Comparison of ENCODE assay signal across 22 mouse cellular contexts in the genomic region with DNA sequence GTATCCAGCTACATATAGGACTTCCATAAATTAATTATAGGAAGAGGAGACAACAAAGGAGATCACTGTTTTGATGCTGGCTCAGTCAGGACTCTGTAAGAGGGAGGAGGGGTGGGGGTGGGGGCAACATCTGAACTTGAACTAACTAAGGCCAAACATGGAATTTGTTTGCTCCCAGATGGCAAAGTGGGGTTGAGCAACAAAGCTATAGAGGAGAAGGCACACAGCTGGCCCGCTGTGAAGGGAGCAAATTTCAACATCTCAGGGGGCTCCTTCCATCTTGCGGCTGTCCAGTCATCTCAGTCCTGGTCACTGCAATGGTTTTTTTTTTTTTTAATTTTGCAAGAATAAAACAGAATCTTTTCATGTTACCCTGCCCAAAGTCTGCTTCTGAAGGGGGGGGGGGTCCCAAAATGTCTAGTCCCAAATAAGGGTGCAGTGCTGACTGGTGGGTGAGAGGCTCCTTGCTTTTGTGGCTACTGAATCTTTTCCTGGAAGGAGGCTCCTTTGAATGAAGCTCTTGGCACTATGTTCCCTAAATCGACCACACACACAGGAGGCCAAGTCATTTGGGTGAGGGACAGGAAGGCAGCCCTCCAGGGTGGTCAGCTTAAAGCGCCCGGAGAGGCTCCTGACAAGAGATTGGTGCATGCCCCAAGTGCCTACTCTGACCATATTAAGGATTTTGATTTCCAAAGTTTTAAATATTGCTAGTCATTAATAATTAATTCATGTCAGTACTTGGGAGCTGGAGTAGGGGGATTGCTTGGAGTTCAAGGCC. TPM values are rescaled to one million over a fixed set of nuclear protein-coding genes. Genes with fewer than 3 reads are reported as not detected.
DNase-seq lines count a peak whose midpoint lies in the region; ATAC-seq lines count a peak whose summit lies in the region.
"Had no signal": no experiment of that assay in that cellular context is flagged by ENCODE, and none has a peak within 500 bp of the region (broad histone marks: within the 10 kb centered on the region; RNA-seq: fewer than 3 reads in every experiment).

No protein-coding gene starts in this region.

- H3K9me3 ChIP-seq in kidney, embryonic 16.5 days (ENCODE audit: low read length): no peaks in the 10 kb centered on the region
- no peaks in the 10 kb centered on the region for H3K9me3 ChIP-seq in lung, embryonic 16.5 days (ENCODE audit: control insufficient read depth, low read length)
- H3K9me3 ChIP-seq in hindbrain, embryonic 11.5 days (ENCODE audit: control insufficient read depth, low read length): no peaks in the 10 kb centered on the region
- no peaks in the 10 kb centered on the region for H3K9me3 ChIP-seq in hindbrain, embryonic 16.5 days (ENCODE audit: control insufficient read depth, low read length)
- H3K9me3 ChIP-seq: forebrain, embryonic 12.5 days; heart, embryonic 10.5 days; hindbrain, embryonic 12.5 days; limb, embryonic 12.5 days; liver, embryonic 13.5 days; megakaryocyte, embryonic 14.5 days; midbrain, embryonic 15.5 days; neural tube, embryonic 15.5 days had no signal

- H3K27me3 ChIP-seq in kidney, embryonic 16.5 days (ENCODE audit: insufficient read depth, low read length): no peaks in the 10 kb centered on the region
- no peaks in the 10 kb centered on the region for H3K27me3 ChIP-seq in lung, embryonic 16.5 days (ENCODE audit: control insufficient read depth, insufficient read depth, low read depth, low read length)
- no peaks in the 10 kb centered on the region for H3K27me3 ChIP-seq in hindbrain, embryonic 11.5 days (ENCODE audit: control insufficient read depth, insufficient read depth, low read length)
- no peaks in the 10 kb centered on the region for H3K27me3 ChIP-seq in hindbrain, embryonic 16.5 days (replicated peaks; ENCODE audit: control insufficient read depth, insufficient read depth, low read length)
- H3K27me3 ChIP-seq: forebrain, embryonic 12.5 days; hindbrain, embryonic 12.5 days; limb, embryonic 12.5 days; liver, embryonic 13.5 days; megakaryocyte, embryonic 14.5 days; midbrain, embryonic 15.5 days; neural tube, embryonic 15.5 days had no signal

- H3K4me3 ChIP-seq in kidney, embryonic 16.5 days (ENCODE audit: low read length): no peak overlapping the region
- no peak overlapping the region for H3K4me3 ChIP-seq in lung, embryonic 16.5 days (ENCODE audit: low read length)
- H3K4me3 ChIP-seq in hindbrain, embryonic 11.5 days (ENCODE audit: low read depth, low read length): no peak overlapping the region
- no peak overlapping the region for H3K4me3 ChIP-seq in hindbrain, embryonic 16.5 days (ENCODE audit: low read length)
- H3K4me3 ChIP-seq: forebrain, embryonic 12.5 days; heart, embryonic 10.5 days; hindbrain, embryonic 12.5 days; limb, embryonic 12.5 days; liver, embryonic 13.5 days; megakaryocyte, embryonic 14.5 days; midbrain, embryonic 15.5 days; neural tube, embryonic 15.5 days had no signal

- no peak overlapping the region for H3K4me2 ChIP-seq in kidney, embryonic 16.5 days (replicated peaks; ENCODE audit: low read depth, low read length)
- H3K4me2 ChIP-seq in lung, embryonic 16.5 days (ENCODE audit: low read depth, low read length): no peak overlapping the region
- H3K4me2 ChIP-seq in hindbrain, embryonic 11.5 days (replicated peaks; ENCODE audit: low read depth, low read length): no peak overlapping the region
- H3K4me2 ChIP-seq in hindbrain, embryonic 16.5 days (ENCODE audit: low read length): no peak overlapping the region
- H3K4me2 ChIP-seq: forebrain, embryonic 12.5 days; hindbrain, embryonic 12.5 days; limb, embryonic 12.5 days; liver, embryonic 13.5 days; midbrain, embryonic 15.5 days; neural tube, embryonic 15.5 days had no signal

- 0 out of 2 replicates have a peak overlapping the region, but pooled peaks have one; percentile 29 for H3K27ac ChIP-seq in kidney, embryonic 16.5 days (ENCODE audit: low read length)
- peak overlapping the region; percentile 80 for H3K27ac ChIP-seq in lung, embryonic 16.5 days (ENCODE audit: low read length)
- H3K27ac ChIP-seq in hindbrain, embryonic 11.5 days (ENCODE audit: low read depth, low read length): no peak overlapping the region
- H3K27ac ChIP-seq in hindbrain, embryonic 16.5 days (ENCODE audit: low read depth, low read length): no peak overlapping the region
- H3K27ac ChIP-seq: forebrain, embryonic 12.5 days; heart, embryonic 10.5 days; hindbrain, embryonic 12.5 days; limb, embryonic 12.5 days; liver, embryonic 13.5 days; midbrain, embryonic 15.5 days; neural tube, embryonic 15.5 days had no signal

- DNase-seq in kidney, adult 11 months: no peak
- peak; percentile 35 for DNase-seq in adipocyte (ENCODE audit: low spot score)
- DNase-seq in hindbrain, embryonic 11.5 days (ENCODE audit: low spot score): no peak
- DNase-seq in cerebellum, postnatal 25 days: no peak
- DNase-seq: adrenal gland, adult 2 months; B cell, adult 2 months; cerebellum, adult 8-10 months; gastrocnemius, postnatal 14 days; liver, embryonic 13.5 days; right cerebral cortex, postnatal 14 days; spleen, adult 18-20 months had no signal

- ATAC-seq in kidney, embryonic 16.5 days (ENCODE audit: low FRiP score, low TSS enrichment): peak; percentile 57; the same call in 1 of the 2 replicates
- ATAC-seq in lung, embryonic 16.5 days (ENCODE audit: low read depth): peak; percentile 92
- peak; percentile 61 for ATAC-seq in megakaryocyte progenitor cell, adult 5-6 weeks (replicated peaks; ENCODE audit: poor library complexity)
- ATAC-seq in hindbrain, embryonic 11.5 days (ENCODE audit: low FRiP score): no peak
- ATAC-seq in hindbrain, embryonic 16.5 days: no peak
- ATAC-seq: midbrain, embryonic 15.5 days had no signal

- H3K36me3 ChIP-seq in kidney, embryonic 16.5 days (ENCODE audit: insufficient read depth, low read length): no peaks in the 10 kb centered on the region
- H3K36me3 ChIP-seq in lung, embryonic 16.5 days (ENCODE audit: control insufficient read depth, insufficient read depth, low read length): no peaks in the 10 kb centered on the region
- no peaks in the 10 kb centered on the region for H3K36me3 ChIP-seq in hindbrain, embryonic 11.5 days (ENCODE audit: control insufficient read depth, insufficient read depth, low read length)
- no peaks in the 10 kb centered on the region for H3K36me3 ChIP-seq in hindbrain, embryonic 16.5 days (ENCODE audit: control insufficient read depth, insufficient read depth, low read length)
- H3K36me3 ChIP-seq: forebrain, embryonic 12.5 days; heart, embryonic 10.5 days; hindbrain, embryonic 12.5 days; limb, embryonic 12.5 days; liver, embryonic 13.5 days; midbrain, embryonic 15.5 days; neural tube, embryonic 15.5 days had no signal

- H3K9ac ChIP-seq in kidney, embryonic 16.5 days (replicated peaks; ENCODE audit: low read length): no peak overlapping the region
- H3K9ac ChIP-seq in lung, embryonic 16.5 days (ENCODE audit: low read length): no peak overlapping the region
- no peak overlapping the region for H3K9ac ChIP-seq in hindbrain, embryonic 11.5 days (ENCODE audit: low read depth, low read length)
- no peak overlapping the region for H3K9ac ChIP-seq in hindbrain, embryonic 16.5 days (ENCODE audit: low read depth, low read length)
- H3K9ac ChIP-seq: forebrain, embryonic 12.5 days; hindbrain, embryonic 12.5 days; limb, embryonic 12.5 days; liver, embryonic 13.5 days; midbrain, embryonic 15.5 days; neural tube, embryonic 15.5 days had no signal

- WGBS in kidney, embryonic 16.5 days: 59% methylated on average over 5 of the region's 5 CpGs
- WGBS in lung, embryonic 16.5 days: 45% methylated on average over 5 of the region's 5 CpGs
- 72% methylated on average over 5 of the region's 5 CpGs for WGBS in hindbrain, embryonic 11.5 days
- WGBS in hindbrain, embryonic 16.5 days: 80% methylated on average over 5 of the region's 5 CpGs

- H3K4me1 ChIP-seq in kidney, embryonic 16.5 days (ENCODE audit: insufficient read depth, low read length): no peaks in the 10 kb centered on the region
- peaks cover 2% of the 10 kb centered on the region; the same call in 1 of the 2 replicates for H3K4me1 ChIP-seq in lung, embryonic 16.5 days (replicated peaks; ENCODE audit: control insufficient read depth, insufficient read depth, low read length)
- H3K4me1 ChIP-seq in hindbrain, embryonic 11.5 days (replicated peaks; ENCODE audit: control insufficient read depth, insufficient read depth, low read length): no peaks in the 10 kb centered on the region
- no peaks in the 10 kb centered on the region for H3K4me1 ChIP-seq in hindbrain, embryonic 16.5 days (ENCODE audit: control insufficient read depth, insufficient read depth, low read depth, low read length)
- H3K4me1 ChIP-seq: forebrain, embryonic 12.5 days; heart, embryonic 10.5 days; hindbrain, embryonic 12.5 days; limb, embryonic 12.5 days; liver, embryonic 13.5 days; megakaryocyte, embryonic 14.5 days; midbrain, embryonic 15.5 days; neural tube, embryonic 15.5 days had no signal

RNA-seq across cellular contexts. Expression of gene Akap12, which starts 26.2 kb away (rescaled TPM):
- 92.7 and 96.4 TPM in 2 replicates for polyA plus RNA-seq in kidney, embryonic 16.5 days (2015; fragmentation: Nextera tagmentation; extraction: Ambion mirVana)
- polyA plus RNA-seq in lung, embryonic 16.5 days (2015; fragmentation: Nextera tagmentation; extraction: Ambion mirVana): 69.9 and 76.2 TPM in 2 replicates
- 0.12 and 0.59 TPM in 2 replicates for total RNA-seq in megakaryocyte progenitor cell, adult 5-6 weeks (2015)
- total RNA-seq in megakaryocyte progenitor cell, adult 5-6 weeks (2017): 0.21 and 0.64 TPM in 2 replicates
- polyA plus RNA-seq in hindbrain, embryonic 11.5 days (2014; fragmentation: Nextera tagmentation; extraction: Ambion mirVana): 59.3 and 65.9 TPM in 2 replicates
- polyA plus RNA-seq in hindbrain, embryonic 16.5 days (2015; fragmentation: Nextera tagmentation; extraction: Ambion mirVana): 42.4 and 50.7 TPM in 2 replicates

Comparison
In these comparisons a context has a peak if more than half of its experiments do, and no peak if none do; other contexts are left out.
1. ATAC-seq: peak in kidney, embryonic 16.5 days (single experiment), lung, embryonic 16.5 days (single experiment) and megakaryocyte progenitor cell, adult 5-6 weeks (single experiment); none in hindbrain, embryonic 11.5 days (single experiment) and hindbrain, embryonic 16.5 days (single experiment).
2. H3K27ac ChIP-seq: peak in kidney, embryonic 16.5 days (single experiment) and lung, embryonic 16.5 days (single experiment); none in hindbrain, embryonic 11.5 days (single experiment) and hindbrain, embryonic 16.5 days (single experiment).